Mouse (Mus musculus) G1E (cell line): Measurements from ENCODE around the gene Sf3a2. TPM values are rescaled to one million over a fixed set of nuclear protein-coding genes. Genes with fewer than 3 reads are reported as not detected.

Source experiments
- ATAC-seq: 2 replicates; pipeline ENCODE4 v1.8.0; 2016; ENCODE audit warnings: mild to moderate bottlenecking; ENCODE audit not compliant: insufficient number of reproducible peaks, poor library complexity, low FRiP score, severe bottlenecking; ENCODE audit errors: extremely low read depth
- DNase-seq: peaks from one replicate; pipeline ENCODE4 v3.0.0; 2012; ENCODE audit warnings: low spot score
- H3K27me3 ChIP-seq: 2 replicates; pipeline ENCODE4 v1.6.1; 2012; ENCODE audit warnings: mild to moderate bottlenecking, low read length, inconsistent platforms; ENCODE audit not compliant: insufficient read depth
- H3K36me3 ChIP-seq: replicated peaks from 2 replicates; pipeline ENCODE3; 2012; ENCODE audit warnings: mild to moderate bottlenecking, inconsistent platforms
- H3K4me1 ChIP-seq: 2 replicates; pipeline ENCODE4 v1.6.1; 2012; ENCODE audit warnings: low read depth, low read length, inconsistent platforms, mixed read lengths; ENCODE audit not compliant: insufficient read depth
- H3K4me3 ChIP-seq: 2 replicates; pipeline ENCODE4 v1.5.1; 2012; ENCODE audit warnings: low read depth, mild to moderate bottlenecking, inconsistent platforms, low read length, moderate library complexity, mixed read lengths
- H3K9me3 ChIP-seq: replicated peaks from 2 replicates; pipeline ENCODE4 v1.6.1; 2012; ENCODE audit warnings: inconsistent platforms
- CTCF ChIP-seq: IDR thresholded peaks from 2 replicates; pipeline ENCODE4 v1.5.1; 2012; ENCODE audit warnings: low read depth, low read length, inconsistent platforms, mixed read lengths
- GATA1 ChIP-seq: IDR thresholded peaks from 2 replicates; pipeline ENCODE4 v1.6.1; 2012; ENCODE audit warnings: borderline replicate concordance, low read length, inconsistent platforms, mixed read lengths
- GATA2 ChIP-seq: IDR thresholded peaks from 2 replicates; pipeline ENCODE4 v1.6.1; 2012; ENCODE audit warnings: low read depth, low read length, inconsistent platforms, borderline replicate concordance
- POLR2AphosphoS5 ChIP-seq: IDR thresholded peaks from 2 replicates; pipeline ENCODE4 v1.6.1; 2012; ENCODE audit warnings: low read depth, low read length, inconsistent platforms; ENCODE audit not compliant: insufficient replicate concordance
- TAL1 ChIP-seq: conservative IDR thresholded peaks from 2 replicates; pipeline ENCODE4 v1.6.1; 2012; ENCODE audit warnings: low read depth, low read length, inconsistent platforms, mixed read lengths
- polyA plus RNA-seq: library from polyadenylated mRNA; stranded (reverse); fragments of >175 nt; gene quantifications from 2 replicates; pipeline ENCODE4 v1.2.3, GENCODE M21; 2012
- total RNA-seq, 2 experiments: library from RNA; stranded (forward) in 1 of 2; stranded (reverse) in 1 of 2; fragments of 200-1000 nt in 1 of 2; fragments of >200 nt in 1 of 2; fragmentation: Nextera tagmentation in 1 of 2; gene quantifications; 2 replicates each; pipeline ENCODE4 v1.2.3; 2014 to 2017

Sf3a2 gene
- total and polyA plus RNA-seq, 3 experiments = 8.7 to 652 (median 142) TPM

DNA sequence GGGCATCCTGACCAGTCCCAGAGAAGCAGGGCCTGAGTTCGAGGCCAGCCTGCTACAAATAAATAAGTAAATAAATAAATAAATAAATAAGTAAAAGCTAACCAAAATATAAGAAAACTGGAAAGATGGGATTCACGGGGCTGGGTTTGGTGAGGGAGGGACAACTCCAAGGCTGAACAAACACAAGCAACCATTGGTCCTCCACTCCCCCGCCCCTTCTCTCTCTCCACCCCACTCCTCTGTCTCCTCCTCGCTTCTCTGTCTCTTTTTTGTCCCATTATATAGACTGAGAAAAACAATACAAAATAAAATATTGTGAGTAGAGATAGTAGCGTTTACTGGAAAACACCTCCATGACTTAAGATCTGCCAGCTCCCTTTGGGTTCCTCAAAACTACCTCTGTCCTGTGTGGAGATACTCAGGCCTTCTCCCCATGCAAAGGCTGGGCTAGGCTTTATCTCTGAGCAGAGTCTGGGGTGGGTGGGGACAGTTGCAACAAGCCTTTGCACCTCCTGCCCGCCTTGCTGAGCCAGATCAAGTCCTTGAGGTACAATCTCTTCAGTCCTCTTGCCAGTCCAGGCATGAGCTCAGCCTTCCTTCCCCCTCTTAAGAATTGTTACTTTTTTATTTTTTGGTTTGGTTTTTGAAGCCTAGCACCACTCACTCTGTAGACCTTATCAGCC lies 20.7 kb downstream of the Sf3a2 start:
- peaks cover 5% of the 10 kb centered on the region for H3K9me3 ChIP-seq
- H3K36me3 ChIP-seq = no peaks in the 10 kb centered on the region
- peaks cover 2% of the 10 kb centered on the region; the same call in 1 of the 2 replicates for H3K27me3 ChIP-seq
- no peak for TF ChIP-seq TAL1
- no peak for TF ChIP-seq CTCF
- no peak for TF ChIP-seq POLR2AphosphoS5
- DNase-seq (peak; percentile 69), ATAC-seq (peak; percentile 57; the same call in 1 of the 2 replicates)
- peaks cover 26% of the 10 kb centered on the region for H3K4me1 ChIP-seq
- no peak overlapping the region; the same call in 1 of the 2 replicates for H3K4me3 ChIP-seq

DNA sequence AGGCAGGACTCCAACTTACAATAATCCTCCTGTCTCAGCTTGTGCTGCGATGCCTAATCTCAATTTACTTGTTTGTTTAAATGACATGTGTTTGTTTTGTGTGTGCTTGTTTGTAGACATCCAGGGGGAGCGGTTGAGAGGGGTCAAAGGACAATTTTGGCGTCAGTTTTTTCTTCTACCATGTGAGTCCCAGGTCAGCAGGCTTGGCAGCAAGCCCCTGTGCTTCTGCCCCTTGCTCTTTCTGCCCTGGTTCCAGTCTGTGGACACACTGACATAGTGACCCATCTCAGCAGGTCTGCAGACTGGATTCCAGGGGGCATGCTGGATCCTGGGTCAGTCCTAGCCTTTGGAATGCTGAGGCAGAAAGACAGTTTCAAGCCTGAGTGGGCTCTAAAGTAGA lies 21.4 kb downstream of the Sf3a2 start:
- TF ChIP-seq POLR2AphosphoS5 (no peak), TAL1 (no peak), GATA1 (no peak), GATA2 (no peak), CTCF (no peak)
- no peaks in the 10 kb centered on the region for H3K36me3 ChIP-seq
- ATAC-seq (no peak), DNase-seq (no peak)
- peaks cover 2% of the 10 kb centered on the region; the same call in 1 of the 2 replicates for H3K27me3 ChIP-seq
- no peak overlapping the region for H3K4me3 ChIP-seq
- peaks cover 3% of the 10 kb centered on the region for H3K9me3 ChIP-seq
- H3K4me1 ChIP-seq = peaks cover 32% of the 10 kb centered on the region

DNA sequence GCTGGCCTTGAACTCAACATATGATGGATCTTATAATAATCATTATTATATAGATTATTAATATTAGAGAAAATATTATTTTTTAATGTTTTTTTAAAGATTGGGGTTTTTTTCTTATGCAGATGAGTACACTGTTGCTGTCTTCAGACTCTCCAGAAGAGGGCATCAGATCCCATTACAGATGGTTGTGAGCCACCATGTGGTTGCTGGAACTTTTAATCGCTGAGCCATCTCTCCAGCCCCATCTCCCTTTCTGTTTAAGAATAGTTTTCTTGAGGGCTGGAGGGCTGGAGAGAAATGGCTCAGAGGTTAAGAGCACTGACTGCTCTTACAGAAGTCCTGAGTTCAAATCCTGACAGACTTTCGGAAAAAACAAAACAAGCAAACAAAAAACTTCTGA lies 24.0 kb downstream of the Sf3a2 start:
- no peaks in the 10 kb centered on the region for H3K27me3 ChIP-seq
- H3K4me1 ChIP-seq = peaks cover 42% of the 10 kb centered on the region
- ATAC-seq = no peak
- no peaks in the 10 kb centered on the region for H3K9me3 ChIP-seq
- DNase-seq = no peak
- no peak overlapping the region for H3K4me3 ChIP-seq
- TF ChIP-seq GATA1 = no peak
- no peak for TF ChIP-seq GATA2
- no peak for TF ChIP-seq POLR2AphosphoS5
- no peak for TF ChIP-seq TAL1
- TF ChIP-seq CTCF = no peak
- H3K36me3 ChIP-seq = no peaks in the 10 kb centered on the region

DNA sequence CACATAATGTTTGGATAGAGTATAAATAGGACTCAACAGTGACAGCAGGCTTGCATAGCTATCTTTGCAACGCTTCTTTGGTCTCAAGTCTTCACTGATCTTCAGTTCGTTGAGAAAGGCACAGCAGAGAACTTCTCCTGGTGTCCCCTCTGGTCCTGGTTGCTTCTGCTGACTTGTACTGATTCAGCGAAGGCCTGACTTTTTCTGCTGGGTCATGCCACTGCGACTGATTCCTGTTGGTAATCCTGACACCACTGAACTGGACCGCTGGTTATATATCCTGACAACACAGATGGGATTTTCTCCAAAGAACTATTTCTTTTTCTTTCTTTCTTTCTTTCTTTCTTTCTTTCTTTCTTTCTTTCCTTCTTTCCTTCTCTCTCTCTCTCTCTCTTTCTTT lies 24.5 kb downstream of the Sf3a2 start:
- H3K36me3 ChIP-seq = peaks cover 2% of the 10 kb centered on the region
- no peaks in the 10 kb centered on the region for H3K9me3 ChIP-seq
- no peak for DNase-seq
- H3K4me1 ChIP-seq = peaks cover 44% of the 10 kb centered on the region
- H3K4me3 ChIP-seq = no peak overlapping the region
- H3K27me3 ChIP-seq = no peaks in the 10 kb centered on the region
- ATAC-seq = no peak
- TF ChIP-seq POLR2AphosphoS5 = no peak
- TF ChIP-seq TAL1 = no peak
- no peak for TF ChIP-seq CTCF

DNA sequence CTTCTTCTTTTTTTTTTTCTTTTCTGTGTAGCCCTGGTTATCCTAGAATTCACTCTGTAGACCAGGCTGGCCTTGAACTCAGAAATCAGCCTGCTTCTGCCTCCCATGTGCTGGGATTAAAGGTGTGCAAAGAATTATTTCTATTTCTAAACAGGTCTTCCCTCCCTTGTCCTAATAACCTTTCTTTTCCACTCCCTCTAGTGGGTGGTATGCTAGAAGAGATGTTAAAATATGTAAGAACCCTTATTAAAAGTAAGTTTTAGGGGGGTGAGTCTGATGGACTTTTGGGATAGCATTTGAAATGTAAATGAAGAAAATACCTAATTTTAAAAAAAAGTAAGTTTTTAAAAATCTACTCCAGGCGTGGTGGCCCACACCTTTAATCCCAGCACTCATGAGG lies 25.3 kb downstream of the Sf3a2 start:
- DNase-seq = no peak
- Histone ChIP-seq H3K27me3 (no peaks in the 10 kb centered on the region), H3K36me3 (peaks cover 10% of the 10 kb centered on the region), H3K4me1 (peaks cover 49% of the 10 kb centered on the region), H3K4me3 (no peak overlapping the region), H3K9me3 (no peaks in the 10 kb centered on the region)
- no peak for ATAC-seq
- TF ChIP-seq GATA1 (no peak), CTCF (no peak), TAL1 (no peak), POLR2AphosphoS5 (no peak), GATA2 (no peak)

DNA sequence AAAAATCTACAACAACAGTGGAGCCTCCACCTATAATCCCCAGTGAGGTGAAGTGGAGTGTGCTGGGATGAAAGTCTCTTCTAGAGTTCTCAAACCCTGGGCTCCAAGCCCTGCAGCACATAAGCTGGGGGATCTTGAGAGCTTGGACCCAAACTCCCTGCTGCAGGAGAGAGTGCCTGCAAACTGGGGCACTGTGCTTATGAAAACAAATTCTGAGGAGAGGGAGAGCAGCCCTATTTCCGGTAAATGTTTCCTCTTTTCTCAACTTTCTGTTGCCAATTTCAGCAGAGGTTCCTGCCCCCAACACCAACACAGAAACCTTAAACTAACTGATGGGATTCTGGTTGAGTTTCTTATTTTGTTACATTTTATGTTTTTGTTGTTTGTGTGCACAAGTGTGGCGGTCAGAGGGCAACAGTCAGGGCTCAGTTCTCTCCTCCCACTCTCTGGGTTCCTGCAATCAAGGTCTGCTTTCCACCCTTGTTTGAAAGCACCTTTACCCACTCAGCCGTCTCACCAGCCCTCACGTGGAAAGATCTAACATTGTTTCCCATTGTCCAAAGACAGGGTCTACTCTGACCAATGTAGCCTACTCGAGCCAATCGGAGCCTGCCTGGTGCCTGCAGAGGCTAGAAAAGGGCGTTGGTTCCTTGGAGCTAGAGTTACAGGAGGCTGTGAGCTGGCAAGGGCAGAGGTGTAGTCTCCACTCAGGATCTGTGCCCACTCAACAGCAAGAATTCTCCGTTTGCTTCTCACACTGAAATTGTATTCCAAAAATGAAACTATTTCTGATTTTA lies 26.0 kb downstream of the Sf3a2 start:
- H3K27me3 ChIP-seq = no peaks in the 10 kb centered on the region
- H3K4me1 ChIP-seq = peaks cover 47% of the 10 kb centered on the region
- DNase-seq (no peak), ATAC-seq (no peak)
- TF ChIP-seq GATA1 (no peak), GATA2 (no peak), CTCF (no peak), POLR2AphosphoS5 (no peak), TAL1 (no peak)
- H3K4me3 ChIP-seq = peak overlapping the region; percentile 31; the same call in 1 of the 2 replicates
- peaks cover 15% of the 10 kb centered on the region for H3K36me3 ChIP-seq
- H3K9me3 ChIP-seq = no peaks in the 10 kb centered on the region
